Mouse (Mus musculus) adrenal gland, postnatal 4 days (tissue): Measurements from ENCODE around the gene Fem1b. TPM values are rescaled to one million over a fixed set of nuclear protein-coding genes. Genes with fewer than 3 reads are reported as not detected.
"Not testable (repeated sequence)": the region's sequence is repeated elsewhere in the genome, so short reads cannot be mapped to it uniquely, and the experiment has no call there.

Experiments
- DNase-seq, 2 experiments: peaks; one replicate each; pipeline ENCODE4 v3.0.0; 2021 to 2022; ENCODE audit warnings: low spot score in 2 of 2, mixed read lengths in 2 of 2
- long read RNA-seq, 2 experiments: library from polyadenylated mRNA; stranded (forward); transcript quantifications; one replicate each; pipeline ENCODE4 v2.0.0; 2021
- total RNA-seq, 2 experiments: library from RNA; stranded (reverse); gene quantifications; 2 replicates each; pipeline ENCODE4 v1.2.3; 2021

The Fem1b gene
- 10 to 100 TPM; 44.0 to 50.4 TPM for total RNA-seq
- long read RNA-seq, experiment 1, full-length matches to known transcripts: 12 of 19 reads
- long read RNA-seq, experiment 1, partial matches to known transcripts: 0 of 19 reads
- long read RNA-seq, experiment 1, other reads (novel, unspliced or antisense): 7 of 19 reads
- long read RNA-seq, experiment 2, full-length matches to known transcripts: 29 of 40 reads
- long read RNA-seq, experiment 2, partial matches to known transcripts: 0 of 40 reads
- long read RNA-seq, experiment 2, other reads (novel, unspliced or antisense): 11 of 40 reads

GRCm38 (mm10) chr9:62811516-62812121, at the start of gene Fem1b:
Fem1b (minus strand) TSS chr9:62811934.
- peak; percentile 70 to 82 for DNase-seq

GRCm38 (mm10) chr9:62860866-62861265, 49.1 kb upstream of the Fem1b start:
- DNase-seq: no peak

GRCm38 (mm10) chr9:62860102-62860501, 48.4 kb upstream of the Fem1b start:
- not testable (repeated sequence) for DNase-seq

- DNase-seq: no peak
Measured at GRCm38 (mm10) chr9:62858266-62859019, 46.7 kb upstream of the Fem1b start.

- DNase-seq: peak; percentile 46 to 76
Measured at GRCm38 (mm10) chr9:62857719-62858261, 46.1 kb upstream of the Fem1b start, which contains the start of gene Calml4. Calml4 (plus strand) TSS chr9:62858080.

- DNase-seq: no peak
Measured at GRCm38 (mm10) chr9:62857216-62857615, 45.5 kb upstream of the Fem1b start.

- no peak for DNase-seq
Measured at GRCm38 (mm10) chr9:62854483-62854882, 42.7 kb upstream of the Fem1b start.

- DNase-seq: no peak
Measured at GRCm38 (mm10) chr9:62851571-62851970, 39.8 kb upstream of the Fem1b start.

GRCm38 (mm10) chr9:62848641-62849040, 36.9 kb upstream of the Fem1b start:
- DNase-seq: no peak

GRCm38 (mm10) chr9:62847694-62848093, 36.0 kb upstream of the Fem1b start:
- DNase-seq: peak; percentile 72 to 78

GRCm38 (mm10) chr9:62844461-62844860, 32.7 kb upstream of the Fem1b start:
- no peak for DNase-seq

- DNase-seq: no peak
Measured at GRCm38 (mm10) chr9:62843356-62844024, 31.8 kb upstream of the Fem1b start.

GRCm38 (mm10) chr9:62839172-62839770, 27.5 kb upstream of the Fem1b start:
- DNase-seq: no peak

- DNase-seq: peak; percentile 29 to 51
Measured at GRCm38 (mm10) chr9:62838506-62839171, 26.9 kb upstream of the Fem1b start, which contains the start of gene Cln6. Cln6 (plus strand) TSS chr9:62838785.

GRCm38 (mm10) chr9:62838146-62838505, 26.4 kb upstream of the Fem1b start:
- DNase-seq: no peak

- DNase-seq: no peak
Measured at GRCm38 (mm10) chr9:62837611-62838010, 25.9 kb upstream of the Fem1b start.

GRCm38 (mm10) chr9:62835705-62836446, 24.1 kb upstream of the Fem1b start:
- no peak for DNase-seq

- DNase-seq: no peak
Measured at GRCm38 (mm10) chr9:62834906-62835305, 23.2 kb upstream of the Fem1b start.

- DNase-seq: no peak
Measured at GRCm38 (mm10) chr9:62829877-62830276, 18.1 kb upstream of the Fem1b start.
